Mouse (Mus musculus): ENCODE data around the gene 5330417C22Rik.

GRCm38 (mm10) chr3:108433188-108433880, 103.0 kb downstream of the 5330417C22Rik start:
- TF ChIP-seq POLR2A (IDR thresholded peaks at IDR 0.05; ENCODE audit: insufficient read depth, low read depth, low read length) = no peak
- no peak for TF ChIP-seq CTCF (IDR thresholded peaks at IDR 0.05)
